Mouse (Mus musculus) neural tube, embryonic 12.5 days (tissue): ENCODE results near the gene Agpat4. TPM values are rescaled to one million over a fixed set of nuclear protein-coding genes. Genes with fewer than 3 reads are reported as not detected.

Source experiments
- ATAC-seq: fragments of 200-750 bp; cut with Nextera tagmentation; 2 replicates; pipeline ENCODE4 v1.8.0; 2017; ENCODE audit warnings: low read depth, mild to moderate bottlenecking, moderate TSS enrichment, moderate library complexity; ENCODE audit not compliant: low FRiP score
- H3K27ac ChIP-seq: fragments of 300-500 bp; sonication (generic); 2 replicates; pipeline ENCODE4 v1.5.1; 2016
- H3K27me3 ChIP-seq: fragments of 300-500 bp; sonication (generic); replicated peaks from 2 replicates; pipeline ENCODE4 v1.6.1; 2016; ENCODE audit warnings: mild to moderate bottlenecking
- H3K36me3 ChIP-seq: fragments of 300-500 bp; sonication (generic); 2 replicates; pipeline ENCODE4 v1.6.1; 2016; ENCODE audit warnings: mild to moderate bottlenecking
- H3K4me1 ChIP-seq: fragments of 300-500 bp; sonication (generic); 2 replicates; pipeline ENCODE4 v1.6.1; 2016
- H3K4me2 ChIP-seq: fragments of 300-500 bp; sonication (generic); replicated peaks from 2 replicates; pipeline ENCODE4 v1.6.1; 2016; ENCODE audit warnings: mild to moderate bottlenecking
- H3K4me3 ChIP-seq: fragments of 300-500 bp; sonication (generic); 2 replicates; pipeline ENCODE4 v1.5.1; 2016
- H3K9ac ChIP-seq: fragments of 300-500 bp; sonication (generic); 2 replicates; pipeline ENCODE4 v1.6.1; 2016; ENCODE audit warnings: mild to moderate bottlenecking
- H3K9me3 ChIP-seq: fragments of 300-500 bp; sonication (generic); 2 replicates; pipeline ENCODE4 v1.6.1; 2016; ENCODE audit warnings: mild to moderate bottlenecking
- WGBS: fragments of 180-500 bp; shearing (Covaris S2); methylation state at CpG from one replicate; pipeline ENCODE4 v1.1.7; 2016; 5-methylcytosine and 5-hydroxymethylcytosine counted together
- polyA plus RNA-seq: library from polyadenylated mRNA; unstranded; fragments of >200 nt; fragmentation: Nextera tagmentation; extraction: Ambion mirVana; gene quantifications from 2 replicates; pipeline ENCODE4 v1.2.1, GENCODE M21; 2016

The Agpat4 gene
- polyA plus RNA-seq, 1 experiment from 2014 or later = 41.5 TPM

- Histone ChIP-seq H3K27ac (no peak overlapping the region), H3K9ac (no peak overlapping the region), H3K4me3 (no peak overlapping the region), H3K36me3 (peaks cover 93% of the 10 kb centered on the region), H3K4me2 (no peak overlapping the region), H3K27me3 (no peaks in the 10 kb centered on the region), H3K9me3 (peaks cover 11% of the 10 kb centered on the region; the same call in 1 of the 2 replicates), H3K4me1 (no peaks in the 10 kb centered on the region)
- 96% methylated on average over 11 of the region's 11 CpGs for WGBS
- ATAC-seq = no peak
These were observed 137.6 kb downstream of the Agpat4 start for GRCm38 (mm10) chr17:12256142-12256541.

GRCm38 (mm10) chr17:12258517-12258916, 140.0 kb downstream of the Agpat4 start:
- H3K4me3 ChIP-seq = no peak overlapping the region
- no peaks in the 10 kb centered on the region for H3K27me3 ChIP-seq
- 82% methylated on average over 6 of the region's 6 CpGs for WGBS
- peaks cover 76% of the 10 kb centered on the region for H3K36me3 ChIP-seq
- no peak for ATAC-seq
- no peak overlapping the region for H3K4me2 ChIP-seq
- H3K4me1 ChIP-seq = no peaks in the 10 kb centered on the region
- H3K27ac ChIP-seq = no peak overlapping the region
- H3K9me3 ChIP-seq = no peaks in the 10 kb centered on the region
- no peak overlapping the region for H3K9ac ChIP-seq

- Histone ChIP-seq H3K27ac (no peak overlapping the region), H3K4me3 (no peak overlapping the region), H3K9ac (no peak overlapping the region), H3K27me3 (no peaks in the 10 kb centered on the region), H3K4me2 (no peak overlapping the region), H3K9me3 (no peaks in the 10 kb centered on the region), H3K4me1 (no peaks in the 10 kb centered on the region), H3K36me3 (peaks cover 65% of the 10 kb centered on the region)
- no peak for ATAC-seq
- WGBS = 93% methylated on average over 8 of the region's 8 CpGs
These were observed 141.5 kb downstream of the Agpat4 start for GRCm38 (mm10) chr17:12259957-12260356.

GRCm38 (mm10) chr17:12261376-12261775, 142.9 kb downstream of the Agpat4 start:
- Histone ChIP-seq H3K4me2 (no peak overlapping the region), H3K4me1 (peaks cover 7% of the 10 kb centered on the region; the same call in 1 of the 2 replicates), H3K27ac (no peak overlapping the region), H3K27me3 (no peaks in the 10 kb centered on the region), H3K36me3 (peaks cover 52% of the 10 kb centered on the region), H3K4me3 (no peak overlapping the region), H3K9ac (no peak overlapping the region), H3K9me3 (no peaks in the 10 kb centered on the region)
- WGBS = 85% methylated on average over 7 of the region's 7 CpGs
- no peak for ATAC-seq

GRCm38 (mm10) chr17:12261887-12262286, 143.4 kb downstream of the Agpat4 start:
- Histone ChIP-seq H3K9me3 (no peaks in the 10 kb centered on the region), H3K4me1 (peaks cover 7% of the 10 kb centered on the region; the same call in 1 of the 2 replicates), H3K4me3 (no peak overlapping the region), H3K27ac (no peak overlapping the region), H3K9ac (no peak overlapping the region), H3K36me3 (peaks cover 47% of the 10 kb centered on the region), H3K27me3 (no peaks in the 10 kb centered on the region), H3K4me2 (no peak overlapping the region)
- ATAC-seq = no peak
- WGBS = 74% methylated on average over 2 of the region's 2 CpGs

- 89% methylated on average over 8 of the region's 8 CpGs for WGBS
- no peak overlapping the region for H3K9ac ChIP-seq
- no peaks in the 10 kb centered on the region for H3K9me3 ChIP-seq
- ATAC-seq = no peak
- H3K4me2 ChIP-seq = no peak overlapping the region
- H3K4me1 ChIP-seq = peaks cover 13% of the 10 kb centered on the region
- H3K36me3 ChIP-seq = peaks cover 37% of the 10 kb centered on the region
- no peaks in the 10 kb centered on the region for H3K27me3 ChIP-seq
- H3K27ac ChIP-seq = no peak overlapping the region
- H3K4me3 ChIP-seq = no peak overlapping the region
These were observed 144.3 kb downstream of the Agpat4 start for GRCm38 (mm10) chr17:12262851-12263250.

- WGBS = 89% methylated on average over 13 of the region's 13 CpGs
- H3K27me3 ChIP-seq = no peaks in the 10 kb centered on the region
- H3K27ac ChIP-seq = no peak overlapping the region
- H3K9ac ChIP-seq = no peak overlapping the region
- ATAC-seq = no peak
- H3K36me3 ChIP-seq = peaks cover 28% of the 10 kb centered on the region
- H3K4me3 ChIP-seq = no peak overlapping the region
- H3K9me3 ChIP-seq = no peaks in the 10 kb centered on the region
- peaks cover 15% of the 10 kb centered on the region for H3K4me1 ChIP-seq
- no peak overlapping the region for H3K4me2 ChIP-seq
These were observed 145.3 kb downstream of the Agpat4 start for GRCm38 (mm10) chr17:12263787-12264186.

- WGBS = 94% methylated on average over 3 of the region's 3 CpGs
- H3K9ac ChIP-seq = no peak overlapping the region
- H3K36me3 ChIP-seq = peaks cover 25% of the 10 kb centered on the region
- no peaks in the 10 kb centered on the region for H3K27me3 ChIP-seq
- H3K9me3 ChIP-seq = no peaks in the 10 kb centered on the region
- H3K4me3 ChIP-seq = no peak overlapping the region
- no peak overlapping the region for H3K4me2 ChIP-seq
- peaks cover 16% of the 10 kb centered on the region for H3K4me1 ChIP-seq
- no peak overlapping the region for H3K27ac ChIP-seq
- no peak for ATAC-seq
These were observed 145.8 kb downstream of the Agpat4 start for GRCm38 (mm10) chr17:12264293-12264692.

- Histone ChIP-seq H3K27me3 (no peaks in the 10 kb centered on the region), H3K27ac (peak overlapping the region; percentile 16; the same call in 1 of the 2 replicates), H3K4me1 (peaks cover 16% of the 10 kb centered on the region), H3K9me3 (no peaks in the 10 kb centered on the region), H3K4me3 (no peak overlapping the region), H3K4me2 (no peak overlapping the region), H3K36me3 (peaks cover 25% of the 10 kb centered on the region), H3K9ac (no peak overlapping the region)
- peak; percentile 79 for ATAC-seq
- 59% methylated on average over 21 of the region's 21 CpGs for WGBS
These were observed 147.7 kb downstream of the Agpat4 start for GRCm38 (mm10) chr17:12265969-12266925.

- peaks cover 31% of the 10 kb centered on the region for H3K36me3 ChIP-seq
- no peak for ATAC-seq
- no peaks in the 10 kb centered on the region for H3K9me3 ChIP-seq
- H3K4me1 ChIP-seq = peaks cover 16% of the 10 kb centered on the region
- no peak overlapping the region for H3K9ac ChIP-seq
- no peak overlapping the region for H3K4me2 ChIP-seq
- H3K4me3 ChIP-seq = no peak overlapping the region
- WGBS = 75% methylated on average over 4 of the region's 4 CpGs
- no peak overlapping the region for H3K27ac ChIP-seq
- H3K27me3 ChIP-seq = no peaks in the 10 kb centered on the region
These were observed 149.6 kb downstream of the Agpat4 start for GRCm38 (mm10) chr17:12268091-12268490.

- Histone ChIP-seq H3K9me3 (no peaks in the 10 kb centered on the region), H3K4me1 (peaks cover 16% of the 10 kb centered on the region), H3K4me2 (no peak overlapping the region), H3K27ac (no peak overlapping the region), H3K27me3 (no peaks in the 10 kb centered on the region), H3K36me3 (peaks cover 31% of the 10 kb centered on the region), H3K9ac (no peak overlapping the region), H3K4me3 (no peak overlapping the region)
- WGBS = 86% methylated on average over 10 of the region's 10 CpGs
- ATAC-seq = no peak
These were observed 150.0 kb downstream of the Agpat4 start for GRCm38 (mm10) chr17:12268538-12268937.
